Mouse (Mus musculus) T-cell, adult 2 months (primary cell): ENCODE results near the gene Clca3a1.

Experiments
- DNase-seq: peaks from one replicate; pipeline ENCODE4 v3.0.0; 2022; ENCODE audit warnings: low spot score

The Clca3a1 gene

DNA sequence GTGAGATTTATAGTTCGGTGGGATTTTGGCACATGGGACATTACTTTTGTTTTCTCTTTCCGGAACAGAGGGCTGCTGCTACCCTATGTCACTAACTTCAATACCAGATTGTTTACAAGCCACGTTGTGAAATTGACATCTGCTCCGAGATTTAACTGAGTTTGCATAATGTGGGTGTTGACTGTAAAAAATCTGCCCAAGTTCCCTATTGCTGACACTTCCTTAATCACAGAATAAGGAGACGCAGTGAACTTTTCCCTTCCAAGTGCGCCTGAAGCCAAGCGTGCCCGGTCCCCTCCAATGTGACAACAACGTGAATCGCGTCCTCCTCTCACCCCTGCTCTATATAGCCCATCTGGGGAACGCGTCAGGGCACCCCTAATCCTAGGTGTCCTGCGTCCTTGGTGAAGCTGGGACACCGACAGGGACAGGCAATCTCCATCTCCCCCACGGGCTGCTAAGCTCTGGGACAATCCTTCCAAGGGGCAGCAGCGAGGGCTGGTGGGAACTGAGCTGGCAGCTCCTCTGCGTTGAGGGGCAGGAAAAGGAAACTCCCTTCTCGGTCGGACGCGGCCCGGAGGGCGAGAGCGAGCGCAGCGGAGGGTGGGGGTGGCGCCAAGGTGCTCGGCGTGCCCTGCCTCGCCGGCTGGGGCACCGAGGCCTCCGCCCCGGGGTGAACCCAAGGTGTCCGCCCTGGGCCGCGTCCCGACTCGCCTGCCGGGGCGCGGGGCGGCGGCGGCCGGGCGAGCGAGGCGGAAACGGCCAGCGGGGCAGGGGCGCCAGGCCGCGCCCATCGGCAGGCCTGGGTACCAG lies 41.5 kb downstream of the Clca3a1 start:
- DNase-seq, result peak; percentile 72

DNA sequence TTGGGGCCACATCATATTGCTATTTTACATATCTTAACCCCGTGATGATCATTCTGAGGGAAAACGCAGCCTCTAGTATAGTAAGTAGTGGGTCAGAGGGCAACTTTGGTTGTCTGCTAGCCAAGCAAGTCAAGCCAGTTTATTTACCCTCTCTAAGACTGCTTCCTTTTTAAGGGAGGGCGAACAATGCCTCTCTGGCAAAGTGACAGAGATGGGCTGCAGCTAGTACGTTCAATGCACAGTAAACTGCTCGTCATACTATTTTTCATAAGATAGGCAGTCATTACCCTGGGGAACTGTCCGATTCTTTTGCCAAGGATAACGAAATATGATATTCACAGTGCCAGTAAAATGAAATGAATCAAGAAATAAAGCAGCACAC lies 42.1 kb downstream of the Clca3a1 start:
- no peak for DNase-seq

DNA sequence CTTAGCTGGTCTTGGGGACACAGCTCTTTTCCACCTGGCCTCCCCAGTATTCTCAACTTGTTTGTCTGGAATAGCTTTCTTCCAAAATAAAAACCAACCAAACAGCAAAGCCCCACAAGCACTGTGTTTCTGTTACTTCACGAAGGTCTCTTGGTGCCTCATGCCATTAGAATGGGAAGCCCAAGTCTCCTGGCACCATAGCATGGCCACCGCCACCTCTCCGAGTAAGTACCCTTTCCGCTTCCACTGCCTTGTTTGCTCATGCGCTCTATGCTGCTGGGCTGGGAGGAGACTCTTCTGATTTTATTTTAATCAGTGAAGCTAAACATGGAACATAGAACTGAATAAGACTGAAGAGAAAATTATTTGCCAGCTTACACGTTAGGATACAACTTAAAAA lies 42.9 kb downstream of the Clca3a1 start:
- DNase-seq, result no peak

DNA sequence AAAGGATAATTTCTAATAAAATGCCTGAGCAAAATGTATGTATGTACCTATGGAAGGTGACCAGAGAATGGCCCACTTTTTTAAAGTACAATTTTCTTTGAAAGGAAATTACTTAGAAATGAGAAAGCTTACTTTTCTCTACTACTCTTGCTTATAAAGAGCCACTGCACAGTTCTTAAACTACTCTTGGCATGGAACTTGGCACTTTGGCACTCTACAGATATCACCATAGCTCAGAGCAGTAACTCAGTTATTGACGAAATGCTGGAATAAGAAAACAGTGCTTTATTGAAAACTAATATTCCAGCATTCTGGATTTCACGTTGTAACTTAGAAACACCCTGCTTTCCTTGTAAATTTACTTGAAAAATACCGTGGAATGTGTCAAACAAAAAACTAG lies 43.7 kb downstream of the Clca3a1 start:
- no peak for DNase-seq

DNA sequence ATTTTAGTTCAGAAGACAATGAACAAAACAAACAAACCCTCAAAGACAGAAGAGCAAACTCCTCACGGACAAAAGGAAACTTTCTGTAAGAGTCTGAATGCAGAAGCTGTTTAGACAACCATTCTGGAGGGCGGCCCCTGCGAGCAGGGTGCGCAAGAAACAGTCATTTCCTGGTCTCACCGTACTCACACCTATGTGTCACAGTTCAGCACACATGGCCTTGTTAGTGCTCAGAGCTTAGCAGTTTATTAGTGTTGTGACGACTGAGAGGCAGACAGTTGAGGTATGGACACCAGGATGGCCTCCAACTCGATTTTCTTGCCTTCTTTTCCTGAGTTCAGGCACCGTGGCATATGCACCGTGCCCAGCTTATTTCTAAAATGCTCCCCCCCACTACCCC lies 44.9 kb downstream of the Clca3a1 start:
- DNase-seq, result peak; percentile 11

DNA sequence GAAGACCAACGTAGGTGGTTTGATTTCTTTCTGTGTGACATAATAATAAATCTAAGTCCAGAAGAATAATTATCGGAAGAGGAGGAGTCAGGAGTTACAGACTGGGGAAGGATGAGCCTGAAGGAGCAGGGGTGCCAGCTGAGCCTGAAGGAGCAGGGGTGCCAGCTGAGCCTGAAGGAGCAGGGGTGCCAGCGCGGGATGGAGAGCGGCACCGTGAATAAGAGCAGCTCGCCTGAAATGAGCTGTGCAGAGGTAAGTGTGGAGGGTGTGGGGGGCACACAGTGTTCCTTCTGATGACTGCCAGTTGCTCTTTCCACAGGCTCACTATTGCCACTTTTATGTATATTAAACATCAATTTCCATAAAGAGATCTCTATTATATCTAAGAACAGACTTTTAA lies 45.7 kb downstream of the Clca3a1 start:
- DNase-seq, result no peak

DNA sequence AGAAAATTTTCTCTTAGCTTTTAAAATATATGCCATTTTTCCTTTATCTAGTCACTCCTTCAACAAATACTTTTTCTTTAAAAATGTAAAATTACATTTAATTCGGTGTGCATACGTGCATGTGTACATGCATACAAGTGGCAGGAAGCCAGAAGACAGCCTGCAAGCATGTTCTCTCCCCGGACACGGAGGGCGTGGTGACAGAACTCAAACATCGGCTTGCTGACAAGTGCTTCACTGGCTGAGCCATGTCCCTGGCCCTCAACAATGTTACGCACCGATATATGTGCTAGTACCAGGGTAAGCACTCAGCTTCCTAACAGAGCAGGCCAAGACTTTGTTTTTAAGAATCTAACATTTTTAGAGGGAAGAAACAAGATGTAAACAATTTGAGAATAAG lies 46.2 kb downstream of the Clca3a1 start:
- DNase-seq, result peak; percentile 12

DNA sequence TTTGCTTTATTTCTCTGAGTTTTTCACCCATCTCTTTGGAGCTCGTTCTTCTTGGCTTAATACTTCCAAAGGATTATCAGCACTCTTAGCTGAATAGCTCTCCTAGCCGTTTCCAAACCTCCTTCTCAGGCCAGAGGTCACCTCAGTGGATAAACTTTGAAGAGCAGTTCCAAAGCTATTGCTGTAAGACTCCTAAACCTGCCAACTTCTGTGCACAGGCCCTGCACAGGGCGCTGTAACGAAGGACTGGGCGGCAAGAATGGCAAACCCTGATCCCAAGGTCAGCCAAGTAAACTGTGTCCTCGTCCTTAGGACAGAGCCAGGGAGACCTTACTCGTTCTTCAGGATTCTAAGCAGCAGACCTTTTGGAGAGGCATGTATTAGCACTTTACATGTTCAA lies 46.7 kb downstream of the Clca3a1 start:
- DNase-seq, result no peak

DNA sequence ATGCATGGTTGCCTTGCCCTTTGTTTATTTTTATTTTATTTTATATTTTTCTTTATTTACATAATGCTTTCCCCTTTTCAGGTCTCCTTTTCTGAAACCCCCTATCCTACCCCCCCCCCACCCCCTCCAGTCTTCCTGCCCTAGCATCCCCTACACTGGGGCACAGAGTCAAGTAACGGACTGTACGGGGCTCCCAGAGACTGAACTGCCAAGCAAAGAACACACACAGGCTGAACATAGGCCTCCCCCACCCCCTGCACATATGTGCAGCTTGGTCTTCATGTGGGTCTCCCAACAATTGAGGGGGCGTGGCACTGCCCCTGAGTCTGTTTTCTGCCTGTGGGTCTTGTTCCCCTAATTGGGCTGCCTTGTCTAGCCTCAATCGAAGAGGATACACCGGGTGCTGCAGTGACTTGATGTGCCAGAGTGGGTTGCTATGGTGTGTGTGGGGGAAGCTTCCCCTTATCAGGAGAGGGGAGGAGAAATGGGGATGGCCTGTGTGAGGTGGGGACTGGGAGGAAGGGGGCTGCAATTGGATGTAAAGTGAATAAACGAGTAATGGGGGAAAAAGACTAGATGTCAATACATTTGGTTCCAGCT lies 49.1 kb downstream of the Clca3a1 start:
- DNase-seq, result no peak

DNA sequence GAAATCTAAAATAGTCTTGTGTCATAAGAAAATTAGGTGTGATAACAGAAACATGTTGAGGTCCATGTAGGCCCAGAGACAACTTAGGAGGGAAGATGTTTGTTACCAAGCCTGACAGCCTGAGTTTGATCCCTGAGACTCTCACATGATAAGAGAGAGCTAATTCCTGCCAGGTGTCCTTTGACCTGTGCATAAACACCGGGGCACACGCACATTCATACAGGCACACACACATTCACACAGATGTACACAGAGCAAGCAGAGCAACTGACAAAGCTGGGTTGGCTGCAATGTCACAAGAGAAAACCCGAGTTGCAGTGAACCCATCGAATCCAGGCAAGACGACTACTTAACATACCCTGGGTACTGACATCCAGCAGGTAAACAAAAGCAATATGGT lies 52.2 kb downstream of the Clca3a1 start:
- no peak for DNase-seq

DNA sequence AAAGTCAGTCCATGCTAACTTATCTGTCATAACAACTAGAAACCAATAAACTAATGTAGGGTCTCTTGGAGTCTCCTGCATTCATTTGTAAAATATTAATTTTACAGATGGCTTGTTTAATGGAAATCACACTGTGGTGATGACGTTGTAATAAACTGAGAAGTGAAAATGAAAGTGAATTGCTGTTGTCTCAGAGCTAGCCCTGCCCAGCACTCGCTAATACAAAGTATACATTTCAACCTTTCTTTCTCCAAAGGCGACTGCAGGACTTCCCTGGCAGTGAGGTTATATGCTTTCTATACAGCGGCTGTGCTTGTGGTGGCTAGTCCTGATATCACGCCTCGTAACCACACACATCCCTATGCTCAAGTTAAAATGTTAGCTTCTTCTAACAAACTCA lies 56.8 kb downstream of the Clca3a1 start:
- DNase-seq, result no peak

DNA sequence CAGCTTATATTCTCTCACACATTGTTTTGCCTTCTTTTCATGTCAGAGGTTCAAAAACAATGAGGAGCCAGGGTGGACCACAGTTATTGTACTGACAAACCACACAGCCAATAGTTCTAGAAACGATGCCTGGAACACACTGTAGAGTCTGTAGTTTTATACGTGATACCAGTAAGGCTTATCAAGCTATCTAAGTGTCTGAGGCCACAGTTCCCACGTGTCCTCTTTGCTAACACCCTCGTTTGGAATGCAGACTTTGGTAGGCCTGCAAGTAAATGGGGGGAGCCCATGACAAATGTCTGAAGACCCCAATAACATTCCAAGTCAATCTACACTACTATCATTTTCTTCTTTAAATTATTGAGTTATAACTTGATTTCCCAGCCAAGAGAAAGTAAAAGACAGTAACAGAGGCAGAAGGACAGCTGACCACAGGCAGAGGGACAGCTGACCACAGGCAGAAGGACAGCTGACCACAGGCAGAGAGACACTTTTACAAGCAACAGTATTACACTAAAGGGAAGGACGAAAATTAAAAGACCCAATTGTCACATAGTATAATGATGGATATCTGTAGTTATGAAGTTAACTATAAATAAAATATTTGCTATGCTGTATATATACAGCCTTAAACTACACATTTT lies 61.9 kb downstream of the Clca3a1 start:
- DNase-seq, result no peak

DNA sequence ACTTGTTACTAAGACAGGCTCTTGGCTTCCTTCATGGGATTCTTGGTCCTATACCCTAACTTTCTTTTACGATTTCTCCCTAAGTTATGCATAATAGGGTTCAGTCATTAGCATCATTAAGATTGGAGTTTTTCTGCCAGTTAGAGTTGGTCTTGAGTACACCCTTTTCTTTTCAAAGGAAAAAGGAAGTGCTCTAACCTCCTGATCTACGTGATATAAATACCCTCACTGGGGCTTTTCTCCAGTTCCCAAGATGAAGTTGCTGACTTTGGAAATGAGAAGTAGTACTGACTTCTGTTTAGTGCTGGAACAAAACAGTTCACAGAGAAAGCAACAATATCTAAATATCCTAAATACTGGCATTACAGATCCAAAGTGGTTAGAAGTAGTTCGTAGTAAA lies 62.8 kb downstream of the Clca3a1 start:
- no peak for DNase-seq

DNA sequence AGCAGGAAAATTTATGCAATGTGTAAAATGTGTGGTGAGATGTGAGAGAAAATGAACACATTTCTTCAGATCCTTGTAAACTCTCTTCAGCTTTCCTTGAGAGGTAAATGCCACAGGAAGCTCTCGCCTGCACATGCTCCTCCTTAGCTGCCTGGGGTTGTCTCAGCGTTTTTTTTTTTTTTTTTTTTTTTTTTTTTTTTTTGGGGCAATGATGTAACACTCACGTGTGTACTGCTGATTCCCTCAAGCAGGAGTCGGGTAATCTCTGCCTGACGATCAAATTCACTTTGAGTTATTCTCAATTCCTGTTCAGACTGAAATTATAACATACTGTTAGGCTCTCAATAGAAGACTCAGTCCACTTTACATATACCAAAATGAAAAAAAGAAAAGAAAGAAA lies 63.6 kb downstream of the Clca3a1 start:
- DNase-seq, result no peak

DNA sequence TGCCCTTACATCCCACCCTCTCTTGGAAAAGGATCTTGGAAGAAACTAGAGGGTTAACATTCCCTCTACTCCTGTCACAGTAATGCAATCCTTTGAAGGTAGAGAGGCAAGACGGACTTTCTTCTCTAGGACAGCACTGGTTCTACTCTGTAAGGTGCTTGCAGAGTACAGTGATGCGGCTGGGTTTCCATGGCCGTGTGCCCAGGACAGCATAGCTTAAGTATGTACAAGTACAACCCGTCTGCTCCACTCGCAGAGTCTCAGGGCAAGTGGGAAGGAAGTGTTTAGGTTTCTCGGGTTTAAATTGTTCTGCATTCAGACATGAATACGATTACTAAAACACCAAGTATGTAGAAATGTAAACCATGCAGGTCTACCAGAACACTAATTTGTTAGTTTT lies 65.8 kb downstream of the Clca3a1 start:
- DNase-seq, result no peak

DNA sequence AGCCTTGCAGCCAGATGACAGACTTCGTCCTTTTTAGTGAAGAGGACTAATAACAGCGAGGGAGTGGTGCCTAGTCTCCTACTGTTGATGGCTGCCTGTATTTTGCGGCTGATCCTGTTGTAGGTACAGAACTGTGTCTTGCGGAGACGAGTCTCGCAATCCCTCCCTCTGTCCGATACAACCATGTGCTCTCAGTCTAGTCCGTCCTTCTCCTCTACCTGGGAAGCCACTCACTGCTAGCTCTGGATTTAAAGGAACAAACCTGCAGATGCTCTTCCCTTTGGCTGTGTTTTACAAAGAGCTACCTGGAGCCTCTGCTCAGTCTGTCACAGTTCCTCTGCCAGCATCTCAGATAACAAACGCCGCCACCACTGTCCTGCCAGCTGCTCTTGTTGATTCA lies 66.7 kb downstream of the Clca3a1 start:
- DNase-seq, result no peak

DNA sequence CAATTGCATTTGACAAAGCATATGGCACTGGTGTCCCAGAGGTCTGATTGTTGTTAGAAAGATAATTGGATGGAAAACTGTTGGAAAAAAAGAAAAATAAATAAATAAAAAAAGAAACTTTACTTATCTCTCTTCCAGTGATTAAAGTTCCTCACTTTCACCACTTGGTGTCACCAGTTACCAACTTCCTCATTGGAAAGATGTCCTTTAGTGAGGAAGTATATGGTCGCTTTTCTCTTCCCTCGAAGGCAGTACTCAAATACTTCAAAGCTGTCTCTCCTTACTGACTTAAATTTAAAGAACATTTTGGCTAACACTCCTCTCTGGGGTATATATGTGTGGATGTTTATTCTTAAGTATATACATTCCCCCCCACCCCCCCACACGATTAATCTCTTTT lies 68.7 kb downstream of the Clca3a1 start:
- peak; percentile 26 for DNase-seq

DNA sequence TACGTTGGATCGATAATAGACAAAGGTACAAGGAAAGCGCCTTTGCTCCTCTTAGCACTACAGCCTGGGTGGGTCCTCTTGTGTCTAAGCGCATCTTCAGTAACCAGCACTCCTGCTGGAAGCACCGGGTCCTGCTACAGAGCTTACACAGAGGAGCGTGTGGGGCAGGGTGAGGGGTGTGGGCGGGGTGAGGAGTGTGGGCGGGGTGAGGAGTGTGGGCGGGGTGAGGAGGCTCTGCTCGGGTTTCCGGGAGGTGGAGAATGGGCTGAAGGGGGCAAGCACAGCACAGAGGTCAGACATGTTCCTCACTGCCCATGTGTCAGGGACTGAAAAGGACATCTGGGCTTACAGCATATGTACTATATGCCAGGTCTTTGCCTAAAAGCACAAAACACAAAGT lies 71.5 kb downstream of the Clca3a1 start:
- DNase-seq, result no peak

DNA sequence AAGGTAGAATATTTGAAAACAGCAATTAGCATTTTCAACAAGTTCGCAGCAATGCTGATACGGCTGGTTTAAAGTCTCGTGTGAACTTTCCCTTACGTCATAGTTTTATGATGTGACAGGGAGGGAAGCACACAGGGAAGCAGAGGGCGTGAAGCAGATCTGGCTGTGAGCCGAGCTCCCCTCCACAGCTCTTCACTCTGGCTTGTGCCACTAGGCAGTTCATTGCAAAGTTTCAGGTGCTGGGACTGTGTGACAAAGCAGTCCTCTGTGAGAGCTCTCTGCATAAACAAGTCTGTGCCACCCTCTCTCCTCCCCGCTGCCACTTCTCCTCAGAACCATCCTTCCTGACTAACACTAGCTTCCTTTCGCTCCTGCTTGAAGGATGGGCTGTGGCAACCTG lies 72.5 kb downstream of the Clca3a1 start:
- no peak for DNase-seq

DNA sequence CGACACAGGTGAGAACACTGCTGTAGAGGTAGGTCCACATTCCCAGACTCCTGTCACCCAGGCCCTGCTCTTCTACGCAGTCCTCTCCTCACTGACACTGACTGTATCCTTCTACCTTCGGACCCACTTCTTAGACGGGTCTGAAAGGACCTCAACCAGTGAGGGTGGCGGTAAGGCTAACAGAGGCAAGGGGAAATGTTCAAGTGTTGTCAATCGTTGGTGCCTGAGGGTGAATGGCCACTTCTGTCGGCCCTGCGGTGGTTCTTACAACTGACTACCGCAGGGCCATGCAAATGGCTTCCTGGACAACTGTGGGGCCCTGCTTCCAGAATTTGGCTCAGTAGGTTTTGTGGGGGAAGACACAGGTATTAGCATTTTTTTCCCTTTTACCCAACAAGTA lies 73.2 kb downstream of the Clca3a1 start:
- DNase-seq, result no peak

DNA sequence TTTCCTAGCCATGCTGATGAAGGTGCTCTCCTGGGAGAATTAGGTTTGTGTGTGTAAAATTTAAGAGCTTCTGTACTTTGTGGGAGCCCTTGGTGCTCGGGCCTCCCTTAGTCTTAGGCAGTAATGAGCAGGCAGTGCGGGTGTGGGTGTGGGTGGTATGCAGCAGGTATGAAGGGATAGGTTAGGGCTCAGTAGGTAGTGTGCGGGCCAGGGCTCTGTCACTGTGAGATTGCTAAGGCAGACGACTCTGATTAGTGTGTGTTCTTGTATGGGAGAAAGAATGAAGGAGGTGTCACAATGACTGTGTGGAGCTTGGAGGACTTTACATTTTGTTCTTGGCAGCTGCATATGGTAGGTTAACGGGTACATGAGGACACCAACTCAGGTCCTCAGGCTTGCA lies 74.6 kb downstream of the Clca3a1 start:
- no peak for DNase-seq

DNA sequence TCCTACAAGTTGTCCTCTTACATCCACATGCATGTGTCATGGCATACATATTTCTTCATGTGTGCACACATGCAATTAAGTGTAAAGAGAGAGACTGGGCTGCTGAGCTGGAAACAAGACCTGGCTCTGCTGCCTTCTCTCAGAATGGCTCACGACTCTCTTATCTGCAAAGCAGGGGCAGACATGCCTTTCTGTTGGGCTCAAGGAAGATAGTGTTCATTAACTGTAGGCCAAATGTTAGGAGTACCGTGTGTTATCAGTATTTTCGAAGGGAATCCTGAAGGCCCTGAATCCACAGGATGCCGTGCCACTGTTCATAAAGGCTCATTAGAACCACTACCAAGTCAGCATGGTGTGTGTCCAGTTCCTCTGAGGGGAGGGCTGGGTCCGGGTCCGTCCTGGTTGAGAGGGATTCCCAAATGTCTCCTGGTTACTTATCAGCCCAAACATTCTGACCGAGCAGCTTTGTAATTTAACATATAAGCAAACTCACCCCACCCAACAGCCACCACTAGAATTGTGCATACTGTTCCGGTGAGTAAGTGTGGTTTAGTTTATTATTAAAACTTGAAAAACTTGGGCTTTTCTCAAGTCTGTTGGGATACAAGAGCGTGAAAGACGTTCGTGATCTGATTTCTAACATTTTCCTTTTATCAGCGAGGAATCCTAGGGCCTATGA lies 77.5 kb downstream of the Clca3a1 start:
- no peak for DNase-seq

DNA sequence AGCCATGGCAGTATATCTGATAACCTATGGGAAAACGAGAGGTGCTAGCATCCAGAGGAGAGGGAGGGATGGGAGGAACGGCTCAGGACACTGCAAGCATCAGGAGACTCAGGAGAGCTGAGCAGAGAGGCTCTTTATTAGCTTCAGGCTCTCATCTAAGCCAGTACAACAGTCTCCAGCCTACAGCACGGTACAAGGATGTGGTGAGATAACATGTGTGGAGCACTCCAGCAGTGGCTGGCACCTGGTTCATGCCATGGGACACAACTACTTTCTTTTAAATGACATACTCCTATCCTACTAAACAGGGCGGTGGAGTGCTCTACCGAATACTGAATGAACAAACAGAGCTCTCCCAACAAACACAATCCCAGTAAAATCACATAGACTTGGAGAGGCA lies 79.2 kb downstream of the Clca3a1 start:
- no peak for DNase-seq
